Mouse (Mus musculus): Measurements from ENCODE around the gene Ubp1.
"Not testable (repeated sequence)": the region's sequence is repeated elsewhere in the genome, so short reads cannot be mapped to it uniquely, and the experiment has no call there.

The Ubp1 gene

DNA sequence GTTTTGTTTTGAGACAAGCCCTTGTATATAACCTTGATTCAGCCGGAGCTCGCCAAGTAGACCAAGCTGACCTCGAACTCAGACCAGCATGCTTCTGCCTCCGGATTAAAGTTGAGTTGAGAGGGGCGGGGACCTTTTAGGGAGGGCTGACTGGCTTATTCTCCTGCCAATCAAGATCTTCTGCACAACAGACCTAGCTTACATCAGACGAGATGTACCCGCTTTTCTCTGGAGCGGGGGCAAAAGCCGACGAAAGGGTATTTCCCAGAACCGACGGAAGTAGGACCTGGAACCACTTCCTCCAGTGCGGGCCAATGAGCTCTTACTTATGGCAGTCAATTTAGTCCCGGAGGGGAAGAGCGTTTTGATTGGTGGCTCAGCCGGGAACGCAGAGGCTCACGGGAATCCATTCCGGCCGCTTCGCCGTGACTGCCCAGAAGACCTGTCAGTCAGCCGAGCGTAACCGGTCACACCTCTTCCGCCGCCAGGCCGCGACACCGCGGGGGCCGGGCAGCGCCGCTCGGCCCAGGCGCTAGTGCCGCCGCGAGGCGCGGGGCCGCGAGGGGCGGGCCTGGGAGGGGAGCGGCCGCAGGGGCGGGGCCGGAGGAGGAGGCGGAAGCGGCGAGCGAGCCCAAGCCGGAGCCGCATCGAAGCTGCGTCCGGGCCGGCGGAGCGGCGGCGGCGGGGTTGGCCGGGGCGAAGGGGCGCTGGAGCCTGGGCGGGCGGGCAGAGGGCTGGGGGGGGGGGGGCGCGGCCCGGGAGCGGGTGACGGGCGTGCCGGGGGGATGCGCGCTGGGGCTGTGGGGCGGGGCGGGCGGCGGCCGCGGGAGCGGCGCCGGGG lies at the start of gene Ubp1:
Gene Ubp1 (plus strand): TSS at position 401 of the 841 bp plus-strand sequence.
- CTCF ChIA-PET = no interaction called here

DNA sequence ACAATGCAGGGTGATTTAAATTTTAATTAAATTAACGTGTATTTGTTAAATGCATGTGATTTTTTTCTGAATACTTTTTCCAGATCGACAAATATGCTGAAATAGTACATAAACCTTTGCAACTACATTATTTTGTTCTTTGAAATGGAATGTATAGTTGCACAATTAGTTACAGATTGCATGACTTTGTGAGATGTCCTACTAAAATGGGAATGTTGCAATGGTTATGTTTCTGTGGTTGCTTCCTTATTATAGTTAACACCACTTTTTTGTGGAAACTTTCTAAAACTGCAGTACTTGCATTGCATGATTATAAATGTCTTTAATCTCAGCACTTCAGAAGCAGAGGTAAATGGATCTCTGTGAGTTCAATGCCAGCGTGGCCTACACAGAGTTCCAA lies 35.8 kb upstream of the Ubp1 start:
- CTCF ChIA-PET = no interaction called here

DNA sequence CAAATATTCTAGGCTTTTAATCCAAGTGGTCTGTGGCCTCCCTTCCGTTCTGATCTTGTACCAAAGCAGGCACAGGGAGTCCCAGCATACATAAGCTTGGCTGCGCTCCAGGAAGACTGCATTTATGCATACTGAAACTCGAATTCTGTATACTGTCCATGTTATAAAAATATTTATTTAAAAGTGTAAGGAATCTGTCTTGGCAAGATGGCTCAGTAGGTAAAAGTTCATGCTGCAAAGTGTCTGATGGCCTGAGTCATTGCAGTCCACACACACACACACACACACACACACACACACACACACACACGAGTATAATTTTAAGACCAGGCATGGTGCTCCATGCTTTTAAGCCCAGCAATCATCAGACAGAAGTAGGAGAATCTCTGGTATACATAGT lies 27.6 kb upstream of the Ubp1 start:
- CTCF ChIA-PET = no interaction called here

DNA sequence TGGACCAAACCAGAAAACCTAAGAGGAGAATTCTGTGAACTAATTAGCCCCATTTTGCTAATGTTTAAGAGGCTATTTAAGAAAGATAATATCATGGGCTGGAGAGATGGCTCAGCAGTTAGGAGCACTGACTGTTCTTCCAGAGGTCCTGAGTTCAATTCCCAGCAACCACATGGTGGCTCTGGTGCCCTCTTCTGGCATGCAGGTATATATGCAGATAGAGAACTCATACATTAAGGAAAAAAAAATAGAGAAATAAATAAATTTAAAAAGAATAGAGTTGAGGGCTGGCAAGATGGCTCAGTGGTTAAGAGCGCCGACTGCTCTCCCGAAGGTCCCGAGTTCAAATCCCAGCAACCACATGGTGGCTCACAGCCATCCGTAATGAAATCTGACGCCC lies 26.4 kb upstream of the Ubp1 start:
- CTCF ChIA-PET = not testable (repeated sequence)

DNA sequence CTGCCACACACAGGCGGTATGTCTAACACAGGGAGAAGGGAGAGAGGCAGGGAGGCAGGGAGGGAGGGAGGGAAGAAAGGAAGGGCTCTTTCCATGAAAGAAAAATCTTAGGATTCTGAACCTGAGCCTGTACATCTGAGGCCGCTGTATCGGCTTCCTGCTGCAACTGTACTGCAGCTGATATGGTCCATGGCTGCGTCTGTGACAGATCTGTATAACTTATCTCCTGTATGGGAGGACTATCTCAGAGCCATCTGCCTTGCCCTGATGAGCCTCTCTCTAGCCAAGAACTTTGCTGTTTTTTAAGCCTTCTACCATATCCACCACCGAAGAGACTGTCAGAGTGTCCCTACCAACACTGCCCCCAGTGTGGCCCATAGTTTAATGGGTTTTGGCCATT lies 14.9 kb upstream of the Ubp1 start:
- CTCF ChIA-PET = no interaction called here

DNA sequence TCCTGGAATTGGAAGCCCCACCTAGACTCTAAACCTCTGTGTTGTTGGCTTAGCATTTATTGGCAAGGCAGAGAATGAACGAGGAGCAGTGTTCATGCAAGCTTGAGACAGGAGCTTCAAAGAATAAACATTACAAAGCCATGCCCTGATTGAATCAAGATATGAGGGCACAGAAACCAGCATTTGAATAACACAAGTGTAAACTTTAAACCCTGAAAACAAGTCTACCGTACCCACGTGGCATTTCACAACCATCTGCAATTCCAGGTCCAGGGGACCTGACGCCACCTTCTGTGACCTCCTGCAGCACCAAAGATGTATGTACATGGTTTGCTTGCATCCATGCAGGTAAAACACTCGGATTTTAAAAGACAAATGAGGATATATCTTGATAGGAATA lies 8.1 kb upstream of the Ubp1 start:
- CTCF ChIA-PET = interaction anchor here (0.8 kb wide), 1 partner anchor 25 kb away, joined by 3 read pairs; no protein-coding TSS in a partner anchor

DNA sequence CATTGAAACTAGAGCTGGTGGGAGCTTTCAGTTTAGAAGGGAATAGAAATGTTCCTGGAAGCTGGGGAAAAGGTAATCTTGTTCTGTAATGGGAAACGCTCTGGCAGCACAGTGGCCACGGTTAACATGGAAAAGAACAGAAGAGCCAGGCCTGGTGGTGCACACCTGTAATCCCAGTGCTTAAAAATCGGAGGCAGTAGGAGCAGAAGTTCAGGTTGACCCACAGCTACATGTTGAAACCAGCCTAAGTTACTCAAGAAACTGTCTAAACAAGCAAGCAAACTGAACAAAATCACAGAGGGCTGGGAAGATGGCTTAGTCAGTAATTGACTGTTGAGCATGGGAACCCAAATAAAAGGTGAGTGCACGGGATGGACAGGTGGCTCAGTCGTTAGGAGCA lies 5.9 kb upstream of the Ubp1 start:
- CTCF ChIA-PET = no interaction called here

DNA sequence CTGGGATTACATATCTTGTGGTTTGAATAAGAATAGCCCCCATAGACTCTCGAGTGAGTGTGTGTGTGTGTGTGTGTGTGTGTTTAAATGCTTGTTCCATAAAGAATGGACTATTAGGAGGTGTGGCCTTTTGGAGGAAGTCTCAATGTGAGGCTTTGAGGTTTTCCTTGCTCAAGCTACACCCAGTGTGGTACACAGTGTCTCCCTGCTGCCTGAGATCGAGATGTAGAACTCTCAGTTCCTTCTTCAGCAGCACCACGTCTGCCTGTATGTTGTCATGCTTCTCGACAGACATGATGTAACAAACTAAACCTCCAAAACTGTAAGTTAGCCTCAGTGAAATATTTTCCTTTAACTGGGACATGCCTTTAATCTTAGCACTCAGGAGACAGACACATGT lies 2.1 kb upstream of the Ubp1 start:
- CTCF ChIA-PET = no interaction called here

DNA sequence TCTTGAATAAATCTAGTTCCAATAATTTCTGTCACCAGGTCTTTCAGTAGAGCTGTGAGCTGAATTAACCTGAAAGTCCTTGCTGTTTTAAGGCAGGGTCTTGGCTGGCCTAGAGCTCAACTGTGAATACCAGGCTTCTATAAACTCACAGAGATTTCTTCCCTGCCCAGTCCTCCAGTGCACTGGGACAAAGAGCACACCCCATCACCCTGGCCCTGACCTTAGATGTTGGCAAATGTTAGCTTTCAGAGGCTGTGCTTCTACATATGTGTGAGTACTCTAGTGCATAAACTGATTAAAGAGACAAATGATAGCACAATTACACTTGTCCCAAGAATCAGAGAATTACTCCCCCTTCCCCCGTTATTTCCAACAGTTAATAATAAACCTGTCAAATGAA lies 1.1 kb upstream of the Ubp1 start:
- CTCF ChIA-PET = no interaction called here

DNA sequence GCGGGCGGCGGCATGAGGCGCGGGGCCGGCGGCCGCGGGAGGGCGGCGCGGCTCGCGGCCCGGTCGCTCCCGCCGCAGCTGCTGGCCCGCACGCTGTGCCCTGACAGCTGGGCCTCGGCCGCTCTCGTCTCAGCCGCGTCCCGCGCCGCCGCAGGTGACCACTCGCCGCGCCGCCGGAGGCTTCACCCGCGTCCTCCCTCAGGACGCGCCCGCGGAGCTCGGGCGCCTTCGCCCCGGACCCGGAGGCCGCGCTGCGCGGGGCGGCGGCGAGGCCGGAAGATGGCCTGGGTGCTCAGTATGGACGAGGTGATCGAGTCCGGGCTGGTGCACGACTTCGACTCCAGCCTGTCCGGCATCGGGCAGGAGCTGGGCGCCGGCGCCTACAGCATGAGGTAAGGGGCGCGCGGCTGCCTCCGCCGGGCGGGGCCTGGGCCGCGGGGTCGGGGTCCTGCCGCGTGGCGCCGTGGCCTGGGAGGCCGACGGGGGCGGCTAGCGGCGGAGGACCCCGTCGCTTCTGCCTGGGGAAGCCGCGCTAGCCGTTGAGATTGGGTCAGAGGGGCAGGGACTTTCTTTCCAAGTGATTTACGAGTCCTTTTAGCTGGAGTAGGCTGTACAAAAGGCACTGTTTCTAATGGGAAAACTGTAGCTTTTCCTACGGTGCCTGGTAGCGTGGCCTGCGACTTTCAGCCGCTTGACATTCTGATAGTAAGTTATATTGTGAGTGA lies 803 bp downstream of the Ubp1 start:
- CTCF ChIA-PET = no interaction called here

DNA sequence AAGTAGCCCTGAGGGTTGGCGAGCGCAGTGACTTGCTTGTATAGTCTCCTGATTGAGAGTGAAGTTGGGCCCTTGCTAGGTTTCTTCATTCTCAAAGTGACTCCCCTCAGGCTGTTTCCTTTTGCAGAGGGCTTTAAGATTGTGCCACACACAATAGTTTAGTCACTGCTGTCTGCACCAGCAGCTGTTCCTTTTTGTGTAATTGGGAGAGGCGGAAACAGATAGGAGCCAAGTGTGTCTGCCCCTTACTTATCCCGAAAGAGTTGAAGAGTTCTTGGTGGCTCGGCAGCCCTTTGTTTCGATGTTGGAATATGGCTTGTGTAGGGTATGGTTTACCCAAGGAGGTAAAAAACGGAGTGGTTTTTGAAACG lies 1.4 kb downstream of the Ubp1 start:
- CTCF ChIA-PET = no interaction called here

DNA sequence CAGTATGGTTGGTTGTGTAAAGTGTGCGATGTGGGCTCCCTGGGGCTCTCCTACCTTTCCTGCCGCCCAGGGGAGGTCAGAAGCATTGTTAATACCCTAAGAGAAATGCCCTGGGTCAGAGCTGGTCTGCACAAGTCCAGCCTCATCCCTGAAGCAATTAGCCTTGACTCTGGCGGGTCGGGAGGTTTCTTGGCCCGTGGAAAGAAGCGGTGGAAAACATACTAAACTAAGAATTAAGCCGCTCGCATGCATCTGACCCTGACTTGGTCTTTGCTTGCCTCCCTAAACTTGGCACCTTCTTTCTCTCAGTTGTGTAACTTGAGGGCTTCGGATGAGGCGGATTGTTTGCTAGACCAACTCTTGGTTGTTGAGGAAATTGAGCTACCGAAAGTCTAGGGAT lies 1.8 kb downstream of the Ubp1 start:
- CTCF ChIA-PET = no interaction called here

DNA sequence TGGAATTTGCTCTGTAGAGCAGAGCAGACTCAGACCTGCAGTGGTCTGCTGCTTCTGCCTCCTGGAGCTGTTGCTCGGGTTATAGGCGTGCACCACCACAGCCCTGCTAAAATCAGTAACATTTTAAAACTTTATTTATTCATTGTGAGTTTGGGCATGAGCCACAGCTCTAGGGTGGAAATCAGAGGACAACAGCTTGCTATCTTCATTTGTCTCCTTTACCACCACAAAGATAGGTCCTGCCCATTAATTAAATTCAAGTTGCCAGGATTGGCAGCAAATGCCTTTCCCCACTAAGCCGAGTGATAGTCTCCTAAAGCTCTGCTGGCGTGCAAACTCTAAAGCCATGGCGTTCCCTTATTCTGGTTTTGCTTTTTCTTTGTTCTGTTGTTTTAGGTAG lies 4.9 kb downstream of the Ubp1 start:
- CTCF ChIA-PET = no interaction called here

DNA sequence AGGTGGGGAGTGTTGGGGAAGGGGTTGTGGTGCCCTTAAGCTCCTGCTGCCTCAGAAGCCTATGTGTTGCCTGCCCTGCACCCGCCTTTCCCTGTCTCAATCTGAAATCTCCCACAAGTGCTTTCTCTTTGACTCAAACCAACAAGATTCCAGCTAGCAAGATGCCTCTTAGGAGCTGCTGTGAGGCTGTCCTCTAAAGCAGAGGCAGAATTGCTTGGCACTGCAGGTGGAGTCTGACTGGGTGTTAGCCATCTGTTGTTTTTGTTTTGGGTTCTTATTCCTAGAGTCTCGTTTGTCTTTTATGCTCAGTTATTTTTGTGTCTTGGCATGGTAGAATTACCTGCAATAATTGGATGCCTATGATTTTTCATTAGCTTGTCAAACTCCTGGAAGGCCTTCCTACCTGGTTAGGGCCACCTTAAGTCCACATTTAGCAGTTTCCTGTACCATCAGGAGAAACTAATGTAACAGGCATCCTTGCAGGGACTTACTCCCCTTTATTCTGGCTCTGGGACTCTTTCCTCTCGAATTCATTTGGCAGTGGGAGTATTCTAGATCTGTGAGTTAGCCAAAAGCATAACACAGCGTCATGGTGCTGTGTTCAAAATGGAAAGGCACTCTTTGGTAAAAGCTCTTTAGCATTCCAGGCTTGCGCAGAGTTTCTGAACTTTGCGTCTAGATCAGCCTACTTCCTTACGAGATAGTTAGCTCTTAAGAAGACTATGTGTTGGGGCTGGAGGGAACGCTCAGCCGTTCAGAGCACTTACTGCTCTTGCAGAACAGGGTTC lies 8.5 kb downstream of the Ubp1 start:
- CTCF ChIA-PET = no interaction called here

DNA sequence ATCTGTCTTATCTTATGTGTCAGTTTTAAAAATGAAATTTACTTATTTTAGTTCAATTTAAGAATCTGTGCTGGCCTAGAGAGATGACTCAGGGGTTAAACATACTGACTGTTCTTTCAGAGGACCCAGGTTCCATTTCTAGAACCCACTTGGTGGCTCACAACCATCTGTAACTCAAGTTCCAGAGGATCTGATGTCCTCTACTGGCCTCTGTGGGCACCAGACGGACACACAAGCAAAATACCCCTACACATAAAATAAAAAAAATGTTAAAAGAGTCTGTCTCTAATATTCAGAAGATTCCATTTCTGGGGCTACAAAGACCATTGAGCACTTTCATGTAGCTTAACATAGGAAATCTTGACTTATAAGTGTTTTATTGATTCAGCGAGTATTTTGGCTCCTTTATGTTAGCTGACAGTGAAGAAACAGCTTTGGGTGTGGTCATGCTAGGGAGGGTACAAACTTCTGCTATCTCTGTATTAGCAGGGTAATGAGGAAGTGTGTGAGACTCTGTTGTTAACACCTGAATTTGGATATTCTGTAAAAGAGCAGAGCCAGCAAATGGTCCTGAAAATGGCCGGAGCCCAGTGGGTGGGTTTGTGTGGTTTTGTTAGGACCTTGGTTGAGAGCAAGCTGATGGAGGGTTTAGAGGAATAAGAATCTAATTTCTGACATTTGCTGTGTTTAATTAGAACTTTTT lies 10.5 kb downstream of the Ubp1 start:
- CTCF ChIA-PET = no interaction called here

DNA sequence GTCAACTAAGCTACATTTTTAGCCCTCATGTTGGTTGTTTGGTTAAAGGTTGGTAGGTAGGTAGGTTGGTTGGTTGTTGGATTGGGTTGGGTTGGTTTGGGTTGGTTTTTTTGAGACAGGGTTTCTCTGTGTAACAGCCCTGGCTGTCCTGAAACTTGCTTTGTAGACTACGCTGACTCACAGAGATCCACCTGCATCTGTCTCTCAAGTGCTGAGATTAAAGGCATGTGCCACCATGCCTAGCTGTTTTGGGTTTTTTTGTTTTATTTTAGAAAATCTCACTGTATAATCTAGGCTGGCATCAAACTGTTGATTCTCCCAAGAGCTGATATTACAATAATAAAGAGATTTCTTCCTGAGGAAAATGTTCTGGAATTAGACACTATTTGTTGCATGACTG lies 12.6 kb downstream of the Ubp1 start:
- CTCF ChIA-PET = interaction anchor here (0.6 to 1.2 kb wide), 2 partner anchors 12 to 16 kb away, joined by 3 read pairs; no protein-coding TSS in a partner anchor

DNA sequence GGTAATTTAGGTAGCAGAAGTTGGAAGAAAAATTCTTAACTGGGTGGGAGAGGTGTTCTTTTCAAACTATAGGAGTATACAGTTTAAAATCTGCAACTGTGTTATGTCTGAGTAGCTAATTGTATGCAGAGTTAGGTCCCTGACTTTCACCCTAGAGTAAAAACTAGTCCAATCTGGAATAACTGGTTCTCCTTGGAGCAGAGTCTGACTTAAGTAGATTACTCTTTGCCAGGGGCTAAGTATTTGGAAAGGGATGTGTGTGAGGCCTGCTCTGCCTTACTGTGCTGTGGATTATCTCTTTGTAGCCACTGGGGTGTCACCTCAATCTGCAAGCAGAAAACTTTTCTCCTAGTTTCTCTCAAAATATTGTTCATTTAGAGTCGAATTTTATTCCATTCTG lies 16.5 kb downstream of the Ubp1 start:
- CTCF ChIA-PET = no interaction called here

DNA sequence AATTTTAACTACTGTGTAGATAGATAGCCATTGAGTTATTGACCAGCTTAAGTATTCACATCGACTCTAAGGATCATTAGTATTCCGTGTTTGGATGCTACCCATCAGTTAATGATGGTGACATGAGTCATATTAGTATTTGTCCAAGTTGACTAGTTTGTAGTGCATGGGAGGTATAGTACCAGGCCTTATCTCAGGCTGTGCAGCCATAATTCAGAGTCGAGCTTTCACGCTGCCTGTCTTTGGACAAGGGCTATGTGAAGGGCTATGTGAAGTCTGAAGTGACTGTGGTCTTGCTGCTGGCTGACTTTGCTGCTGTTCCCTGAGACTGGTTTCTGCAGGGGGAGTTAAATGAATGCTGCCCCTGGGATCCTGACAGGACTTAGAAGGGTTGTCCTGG lies 27.0 kb downstream of the Ubp1 start:
- CTCF ChIA-PET = no interaction called here

DNA sequence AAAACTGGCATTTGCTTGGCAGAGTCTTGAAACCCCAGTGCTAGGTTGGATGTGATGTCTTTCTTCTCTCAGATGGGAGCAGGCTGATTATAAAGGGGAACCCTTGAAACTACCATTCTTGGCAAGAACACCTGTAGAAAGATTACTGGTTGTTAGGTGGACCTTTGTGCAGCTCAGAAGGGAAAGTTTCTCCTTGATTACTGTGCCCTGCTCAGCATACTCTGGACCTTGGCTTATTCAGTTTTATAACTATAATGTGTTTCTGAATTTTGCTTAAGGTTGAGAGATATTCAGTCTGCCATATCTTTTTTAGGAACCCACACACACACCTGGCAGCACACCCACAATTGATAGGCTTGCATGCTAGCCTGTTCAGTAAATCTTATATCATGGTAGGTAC lies 33.0 kb downstream of the Ubp1 start:
- CTCF ChIA-PET = no interaction called here

DNA sequence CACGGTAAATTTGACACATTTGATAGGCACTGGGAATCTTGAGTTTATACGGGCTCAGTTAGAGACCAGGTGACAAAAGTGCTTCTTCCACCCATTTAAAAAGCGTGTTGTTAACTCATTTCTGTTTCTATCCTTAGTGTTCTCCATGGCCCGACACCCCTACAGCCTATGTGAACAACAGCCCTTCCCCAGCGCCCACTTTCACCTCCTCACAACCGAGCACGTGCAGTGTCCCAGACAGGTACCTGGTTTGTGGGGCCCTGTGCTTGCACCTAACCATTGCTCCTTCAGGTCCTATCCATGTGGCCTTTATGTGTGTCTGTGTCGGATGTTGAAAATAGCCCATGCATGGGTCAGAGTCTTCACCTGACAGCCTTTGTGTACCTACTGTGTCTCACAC lies 33.7 kb downstream of the Ubp1 start:
- CTCF ChIA-PET = no interaction called here

DNA sequence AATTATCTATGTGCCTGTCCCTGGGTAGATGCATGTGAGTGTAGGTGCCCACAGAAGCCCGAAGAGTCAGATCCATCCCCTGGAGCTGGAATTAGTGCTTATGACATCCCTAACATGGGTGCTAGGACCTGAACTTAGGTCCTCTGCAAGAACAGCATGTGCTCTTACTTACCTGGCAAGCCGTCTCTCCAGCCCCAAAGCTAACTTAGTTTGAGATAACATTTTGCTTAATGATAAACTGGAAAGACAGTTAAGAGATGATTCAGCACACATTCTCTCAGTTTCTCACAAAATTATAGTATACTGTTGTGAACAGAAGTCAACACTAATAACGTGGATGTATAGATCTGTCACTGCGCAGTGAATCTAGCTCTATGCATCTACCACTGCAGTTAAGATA lies 36.1 kb downstream of the Ubp1 start:
- CTCF ChIA-PET = no interaction called here

DNA sequence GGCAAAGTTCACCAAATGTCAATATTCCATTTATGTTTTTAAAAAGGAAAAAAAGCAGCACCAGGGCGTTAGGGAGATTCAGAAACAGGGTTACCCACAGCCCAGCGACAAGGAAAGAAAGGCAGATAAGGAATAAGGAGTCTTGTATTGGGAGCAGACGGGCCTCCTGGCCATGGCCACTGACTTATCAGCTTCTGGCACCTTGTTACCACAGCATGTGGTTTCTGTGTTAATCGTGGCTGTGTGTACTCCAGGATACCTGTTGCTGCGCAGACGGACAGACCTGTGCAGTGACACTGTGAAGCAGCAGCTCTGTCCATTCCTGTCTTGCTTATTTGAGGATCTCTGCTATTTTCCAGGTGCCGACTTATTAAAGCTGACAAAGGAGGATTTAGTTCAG lies 38.2 kb downstream of the Ubp1 start:
- CTCF ChIA-PET = no interaction called here

All from spleen, embryonic (tissue).